Mouse (Mus musculus): ENCODE measurements around the gene Eipr1.

Eipr1 gene

DNA sequence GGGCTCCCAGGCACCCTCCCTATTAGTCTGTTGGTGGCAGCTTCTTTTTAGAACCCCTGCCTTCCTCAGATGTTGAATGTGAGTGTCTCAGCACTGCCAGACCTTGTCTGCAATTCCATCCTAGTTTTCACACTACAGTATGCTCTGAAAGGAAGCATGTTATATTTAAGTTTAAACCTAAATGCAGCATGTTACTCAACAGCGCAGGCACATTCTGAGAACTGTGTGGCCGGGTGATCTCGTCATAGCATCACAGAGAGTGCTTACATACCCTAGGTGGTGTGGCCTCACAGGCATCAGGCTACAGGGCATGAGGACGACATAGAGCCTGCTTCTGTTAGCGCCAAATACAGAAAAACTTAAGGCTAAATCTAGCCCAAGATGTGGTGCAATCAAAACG, 24.0 kb downstream of the Eipr1 start:
- no peak for DNase-seq (ENCODE audit: low read depth, low spot score)

GRCm38 (mm10) chr12:28780180-28780579, 28.6 kb downstream of the Eipr1 start:
- no peak for DNase-seq (ENCODE audit: low read depth, low spot score)

- no peak for DNase-seq (ENCODE audit: low read depth, low spot score)
These were observed 31.0 kb downstream of the Eipr1 start for GRCm38 (mm10) chr12:28782637-28783036.

DNA sequence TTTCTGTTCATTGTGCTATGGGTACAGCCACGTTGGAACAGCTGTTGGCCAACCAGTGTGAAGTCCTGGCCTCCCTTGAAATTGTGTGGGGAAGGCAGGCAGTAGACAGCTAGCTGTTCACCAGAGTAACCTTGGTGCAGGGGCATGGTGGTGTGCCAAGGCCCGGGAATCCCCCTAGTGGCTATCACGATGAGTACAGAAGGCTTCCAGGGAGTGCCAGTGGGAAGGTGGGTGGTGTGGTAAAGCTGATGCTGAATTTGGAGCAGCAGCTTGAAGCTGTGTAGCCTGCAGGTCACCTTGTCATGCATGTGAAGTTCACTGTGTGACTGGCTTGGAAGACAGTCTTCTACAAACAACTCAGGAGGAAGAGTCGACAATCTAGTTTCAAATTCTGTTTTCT, 32.8 kb downstream of the Eipr1 start:
- peak; percentile 43 for DNase-seq (ENCODE audit: low read depth, low spot score)

DNA sequence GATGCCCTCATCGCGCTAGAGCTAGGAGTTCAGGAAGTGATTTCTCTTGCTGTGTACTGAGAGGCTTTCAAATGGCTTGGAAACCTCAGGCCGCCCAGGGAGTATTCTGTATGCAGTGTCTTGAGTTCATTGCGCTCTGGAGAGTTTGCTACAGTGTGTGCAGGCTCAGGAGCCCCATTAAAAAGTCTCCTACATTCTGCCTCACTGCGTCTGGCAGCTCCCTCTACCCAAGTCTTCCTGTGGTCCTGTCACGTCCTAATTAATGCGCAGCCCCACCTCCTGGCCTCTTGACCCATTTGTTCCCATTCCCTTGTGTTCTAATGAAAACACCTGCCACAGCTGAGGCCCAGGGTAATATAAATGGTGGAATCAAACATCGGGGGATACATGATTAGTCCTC, 33.3 kb downstream of the Eipr1 start:
- peak; percentile 39 for DNase-seq (ENCODE audit: low read depth, low spot score)

- no peak for DNase-seq (ENCODE audit: low read depth, low spot score)
These were observed 33.7 kb downstream of the Eipr1 start for GRCm38 (mm10) chr12:28785299-28785698.

DNA sequence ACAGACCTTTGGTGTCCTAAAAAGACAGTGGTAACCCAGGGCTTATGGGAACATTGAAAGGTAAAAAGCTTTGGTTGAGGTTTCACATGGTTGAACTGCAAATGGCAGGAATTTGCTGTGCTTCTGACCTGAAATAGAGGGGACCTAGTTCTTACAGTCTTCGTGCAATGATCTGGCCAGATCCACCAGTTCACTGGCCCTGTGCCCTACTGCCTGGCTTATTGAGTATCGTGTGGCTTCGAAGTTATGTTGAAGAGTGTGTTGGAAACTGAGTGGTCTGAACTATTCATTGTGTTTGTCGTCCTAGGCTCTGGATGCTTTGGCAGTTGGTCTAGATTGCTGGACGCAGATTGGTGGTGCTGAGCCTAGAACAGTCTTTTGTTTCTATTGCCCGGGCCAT, 34.7 kb downstream of the Eipr1 start:
- DNase-seq (ENCODE audit: low read depth, low spot score), result no peak

DNA sequence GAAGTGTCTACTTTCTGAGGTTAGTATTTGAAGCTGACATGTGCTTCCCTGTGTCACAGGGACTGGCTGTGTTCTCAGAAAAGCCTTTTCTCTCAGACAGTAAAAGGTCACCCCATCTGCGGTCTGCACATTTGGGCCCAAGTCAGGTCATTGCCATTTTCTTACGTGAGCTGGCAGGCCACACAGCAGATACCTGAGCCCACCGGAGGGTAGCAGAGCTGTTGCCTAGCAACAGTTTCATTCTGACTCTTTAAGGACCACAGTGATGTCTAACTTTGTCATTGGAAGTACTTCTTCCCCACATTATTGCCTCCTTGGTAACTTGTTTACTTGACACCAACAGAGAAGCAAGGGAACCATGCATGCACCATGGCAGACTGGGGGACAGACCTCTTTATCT, 41.0 kb downstream of the Eipr1 start:
- DNase-seq (ENCODE audit: low read depth, low spot score), result no peak

- DNase-seq (ENCODE audit: low read depth, low spot score), result no peak
These were observed 42.1 kb downstream of the Eipr1 start for GRCm38 (mm10) chr12:28793715-28794114.

- DNase-seq (ENCODE audit: low read depth, low spot score), result no peak
These were observed 43.4 kb downstream of the Eipr1 start for GRCm38 (mm10) chr12:28795041-28795440.

GRCm38 (mm10) chr12:28796881-28797420, 45.3 kb downstream of the Eipr1 start:
- DNase-seq (ENCODE audit: low read depth, low spot score), result no peak

DNA sequence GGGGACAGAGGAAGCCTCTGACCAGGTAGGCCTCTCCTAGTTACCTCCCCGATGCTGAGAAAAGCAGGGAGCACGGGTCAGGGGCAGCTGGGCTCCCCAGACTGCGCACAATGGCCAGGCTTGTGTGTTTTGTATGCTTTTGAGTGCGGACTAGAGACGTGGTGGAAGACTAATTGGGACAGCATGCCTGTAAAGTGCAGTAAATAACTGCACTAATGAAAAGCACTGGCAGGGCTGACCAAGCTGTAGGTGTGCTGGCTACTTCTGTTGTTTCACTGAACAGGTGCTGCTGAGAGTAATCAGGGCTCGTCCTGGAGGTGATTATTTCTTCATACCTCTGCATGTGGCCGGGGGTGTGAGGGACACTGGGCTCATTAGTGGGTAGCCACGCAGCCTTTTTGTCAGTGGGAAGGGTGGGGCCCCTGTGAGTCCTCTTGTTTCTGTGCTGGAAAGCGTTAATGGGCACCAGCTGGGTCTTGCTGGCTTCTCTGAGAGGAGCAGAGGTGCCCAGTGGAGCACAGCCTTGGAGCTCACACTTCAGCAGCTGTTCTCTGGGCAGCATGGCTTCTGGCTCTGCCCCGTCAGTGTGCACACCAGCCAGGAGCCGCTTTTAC, 48.3 kb downstream of the Eipr1 start:
- no peak for DNase-seq (ENCODE audit: low read depth, low spot score)

- DNase-seq (ENCODE audit: low read depth, low spot score), result no peak
These were observed 48.8 kb downstream of the Eipr1 start for GRCm38 (mm10) chr12:28800423-28800822.

GRCm38 (mm10) chr12:28800891-28801290, 49.3 kb downstream of the Eipr1 start:
- DNase-seq (ENCODE audit: low read depth, low spot score), result no peak

- no peak for DNase-seq (ENCODE audit: low read depth, low spot score)
These were observed 50.1 kb downstream of the Eipr1 start for GRCm38 (mm10) chr12:28801731-28802130.

DNA sequence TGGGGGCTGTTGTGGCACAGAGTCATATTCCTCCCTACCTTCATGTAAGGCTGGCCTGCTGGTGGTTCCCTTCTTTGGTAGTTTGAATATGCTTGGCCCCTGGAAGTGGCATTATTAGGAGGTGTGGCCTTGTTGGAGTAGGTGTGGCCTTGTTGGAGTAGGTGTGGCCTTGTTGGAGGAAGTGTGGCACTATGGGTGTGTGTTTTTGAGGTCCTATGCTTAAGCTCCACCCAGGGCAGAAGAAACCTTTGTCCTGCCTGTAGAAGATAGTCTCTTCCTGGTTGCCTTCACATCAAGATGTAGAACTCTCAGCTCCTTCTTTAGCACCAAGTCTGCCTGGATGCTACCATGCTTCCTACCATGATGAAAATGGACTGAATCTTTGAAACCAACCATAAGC, 51.4 kb downstream of the Eipr1 start:
- no peak for DNase-seq (ENCODE audit: low read depth, low spot score)

DNA sequence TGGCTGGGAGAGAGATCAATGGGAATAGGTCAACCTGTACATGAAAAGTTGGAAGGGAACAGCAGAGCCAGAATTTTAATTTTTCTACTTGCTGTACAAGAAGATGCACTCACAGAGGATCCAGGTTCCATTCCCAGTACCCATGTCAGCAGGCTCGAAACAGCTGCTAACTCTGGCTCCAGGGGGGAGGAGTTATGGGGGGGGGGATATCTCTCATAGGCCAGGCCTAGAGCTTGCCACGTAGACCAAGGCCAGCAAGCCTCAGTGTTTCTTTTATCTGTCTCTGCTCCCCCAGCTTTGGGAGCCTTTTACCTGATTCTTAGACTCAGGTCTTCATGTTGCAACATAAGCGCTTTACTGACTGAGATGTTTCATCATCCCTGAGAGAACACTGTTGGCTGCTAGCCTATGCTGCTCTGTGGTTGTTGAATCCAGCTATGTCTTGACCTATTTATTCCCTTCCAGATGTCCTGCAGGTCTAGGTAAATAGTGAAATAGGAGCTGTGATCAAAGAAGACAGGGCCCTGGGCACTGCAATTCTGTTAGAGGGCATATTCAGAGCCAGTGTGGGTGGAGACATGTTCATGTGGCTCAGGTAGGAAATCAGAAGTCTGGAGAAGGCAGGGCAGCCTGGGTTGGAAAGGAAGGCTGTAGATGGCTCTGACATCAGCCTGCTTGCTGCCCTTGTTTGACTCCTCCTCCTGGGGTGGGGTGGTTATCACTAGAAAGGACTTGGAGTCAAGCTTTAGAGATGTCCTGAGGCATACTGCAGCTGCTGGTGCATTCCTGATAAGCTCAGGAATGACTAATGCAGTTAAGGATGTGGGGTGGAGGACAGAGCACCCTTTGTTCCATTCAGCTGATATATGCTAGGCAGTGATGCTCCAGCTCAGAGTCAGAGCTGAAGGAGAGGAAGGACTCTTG, 53.2 kb downstream of the Eipr1 start:
- DNase-seq (ENCODE audit: low read depth, low spot score), result peak; percentile 53

DNA sequence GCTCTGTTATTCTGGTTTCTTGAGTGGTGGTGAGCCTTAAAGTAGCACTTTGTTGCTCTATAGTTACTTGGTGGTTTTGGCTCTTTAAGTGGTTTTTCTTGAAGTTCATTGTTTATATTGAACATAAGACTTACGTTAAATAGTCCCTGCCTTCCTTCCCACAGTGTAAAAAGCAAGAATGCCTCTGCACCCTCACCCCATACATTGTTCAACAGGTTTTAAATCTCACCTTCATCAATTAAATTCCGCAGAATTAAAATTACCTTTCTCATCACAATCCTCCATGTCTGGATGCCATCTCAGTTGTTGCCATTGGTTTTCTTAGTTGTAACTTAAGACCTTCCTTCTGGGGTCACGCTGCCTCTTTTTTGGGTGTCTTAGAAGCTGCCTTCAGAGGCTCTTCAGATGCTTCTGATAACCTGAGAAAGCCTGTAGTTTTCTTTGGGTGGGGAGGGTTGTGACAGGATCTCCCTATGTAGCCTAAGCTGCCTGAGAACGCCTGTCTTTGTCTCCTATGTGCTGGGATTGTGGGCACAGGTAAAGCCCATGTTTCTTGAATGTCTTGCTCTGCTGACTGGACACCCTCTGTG, 57.3 kb downstream of the Eipr1 start:
- DNase-seq (ENCODE audit: low read depth, low spot score), result no peak

- DNase-seq (ENCODE audit: low read depth, low spot score), result no peak
These were observed 58.2 kb downstream of the Eipr1 start for GRCm38 (mm10) chr12:28809756-28810337.

- DNase-seq (ENCODE audit: low read depth, low spot score), result no peak
These were observed 65.3 kb downstream of the Eipr1 start for GRCm38 (mm10) chr12:28816681-28817426.

GRCm38 (mm10) chr12:28817427-28817752, 65.8 kb downstream of the Eipr1 start:
- peak; percentile 80 for DNase-seq (ENCODE audit: low read depth, low spot score)

All from mesoderm, embryonic 11.5 days (tissue).